Mouse (Mus musculus): ENCODE data around the gene Map3k20. TPM values are rescaled to one million over a fixed set of nuclear protein-coding genes. Genes with fewer than 3 reads are reported as not detected.
A peak's percentile ranks its signal among the peaks of the same experiment; 100 is the strongest.

Map3k20 gene
- total RNA-seq, 2 experiments from 2014 or later, result 18.7 to 37.1 TPM

- ATAC-seq (replicated peaks; ENCODE audit: low FRiP score, poor library complexity, severe bottlenecking), result no peak
Observed at GRCm38 (mm10) chr2:72278247-72278873, 7.1 kb upstream of the Map3k20 start.

- no peak for ATAC-seq (replicated peaks; ENCODE audit: low FRiP score, poor library complexity, severe bottlenecking)
Observed at GRCm38 (mm10) chr2:72280524-72280923, 4.9 kb upstream of the Map3k20 start.

DNA sequence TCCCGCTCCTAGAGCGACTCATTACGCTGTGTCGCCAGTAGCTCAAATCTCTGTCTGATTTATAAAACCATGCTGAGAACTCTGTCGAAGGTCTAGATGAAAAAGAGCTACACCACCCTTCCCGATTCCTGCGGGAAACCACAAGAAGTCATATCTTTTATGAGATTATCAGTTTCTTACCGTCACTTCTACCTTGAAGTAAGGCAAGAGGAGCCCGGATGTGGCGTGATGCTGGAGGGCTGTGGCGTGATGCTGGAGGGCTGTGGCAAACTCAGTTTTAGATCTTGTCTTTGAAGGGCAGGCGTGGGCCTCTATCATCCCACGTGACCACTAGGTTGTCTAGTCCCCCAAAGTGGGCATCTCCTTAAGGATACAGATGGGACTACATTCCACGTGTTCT is 3.5 kb upstream of the Map3k20 start:
- no peak for ATAC-seq (replicated peaks; ENCODE audit: low FRiP score, poor library complexity, severe bottlenecking)

- ATAC-seq (replicated peaks; ENCODE audit: low FRiP score, poor library complexity, severe bottlenecking), result no peak
Observed at GRCm38 (mm10) chr2:72282733-72283132, 2.7 kb upstream of the Map3k20 start.

GRCm38 (mm10) chr2:72284689-72285088 is 748 bp upstream of the Map3k20 start:
- no peak for ATAC-seq (replicated peaks; ENCODE audit: low FRiP score, poor library complexity, severe bottlenecking)

GRCm38 (mm10) chr2:72285888-72286661 is 638 bp downstream of the Map3k20 start:
- ATAC-seq (replicated peaks; ENCODE audit: low FRiP score, poor library complexity, severe bottlenecking), result 0 out of 2 replicates have a peak, but pooled peaks have one; percentile 23

DNA sequence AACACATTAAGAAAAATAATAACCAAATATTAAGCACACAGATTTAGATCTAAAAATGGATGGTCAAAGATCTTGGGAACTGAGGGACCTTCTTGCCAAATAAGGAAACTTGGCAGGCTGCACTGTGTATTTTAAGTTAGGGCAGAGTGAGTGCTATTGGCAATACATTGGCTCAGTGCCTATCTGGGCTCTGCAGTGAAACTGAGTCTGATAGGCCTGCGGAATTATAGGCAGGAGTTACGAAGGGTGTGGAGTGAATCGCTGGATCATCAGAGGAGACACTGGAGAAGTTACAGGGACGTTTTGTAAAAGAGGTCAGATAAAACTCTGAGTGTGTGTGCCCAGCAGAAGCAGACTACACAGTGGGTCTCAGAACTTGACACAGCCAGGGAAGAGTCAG is 1.7 kb downstream of the Map3k20 start:
- peak; percentile 90 for ATAC-seq (replicated peaks; ENCODE audit: low FRiP score, poor library complexity, severe bottlenecking)

DNA sequence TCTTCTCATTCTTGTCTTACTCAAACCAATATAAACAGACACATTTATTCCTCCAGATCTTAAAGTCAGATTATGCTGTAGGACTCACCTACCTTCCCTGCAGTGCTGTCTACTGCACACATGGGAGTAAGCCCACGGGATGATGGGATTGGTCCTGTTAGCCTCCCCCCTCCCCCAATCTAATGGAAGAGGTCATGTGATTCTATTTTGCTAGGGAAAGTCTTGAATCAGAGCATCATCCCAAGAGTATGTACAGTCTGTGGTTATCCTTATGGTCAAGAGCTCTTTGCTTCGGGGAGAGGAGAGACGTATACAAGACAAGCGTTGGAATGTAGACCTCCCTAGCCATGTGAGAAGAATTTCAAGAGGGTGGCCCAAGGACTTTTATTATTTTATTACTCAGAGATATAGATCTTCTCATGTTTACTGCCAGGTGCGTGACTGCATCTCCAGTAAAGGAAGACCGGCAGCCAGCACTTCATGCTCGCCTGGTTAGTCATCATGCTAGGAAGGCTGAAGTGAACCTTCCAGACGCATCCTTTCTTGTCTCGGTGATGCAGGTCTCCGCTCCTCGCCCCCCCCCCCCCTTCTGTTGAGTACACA is 3.6 kb downstream of the Map3k20 start:
- ATAC-seq (replicated peaks; ENCODE audit: low FRiP score, poor library complexity, severe bottlenecking), result no peak

DNA sequence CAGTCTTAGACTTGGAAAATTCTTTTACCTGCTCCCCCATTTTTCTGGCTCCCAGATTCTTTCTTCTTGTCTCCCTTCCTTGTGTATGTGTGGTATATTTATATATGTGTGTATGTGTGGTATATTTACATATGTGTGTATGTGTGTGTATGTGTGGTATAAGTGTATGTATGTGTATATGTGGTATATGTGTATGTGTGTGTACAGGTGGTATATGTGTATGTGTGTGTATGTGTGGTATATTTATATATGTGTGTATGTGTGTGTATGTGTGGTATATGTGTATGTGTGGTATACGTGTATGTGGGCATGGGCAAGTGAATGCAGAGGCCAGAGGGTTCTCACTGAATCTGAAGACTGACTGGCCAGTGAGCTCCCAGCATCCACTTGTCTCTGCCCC is 5.7 kb downstream of the Map3k20 start:
- ATAC-seq (replicated peaks; ENCODE audit: low FRiP score, poor library complexity, severe bottlenecking), result no peak

GRCm38 (mm10) chr2:72292573-72292972 is 7.1 kb downstream of the Map3k20 start:
- no peak for ATAC-seq (replicated peaks; ENCODE audit: low FRiP score, poor library complexity, severe bottlenecking)

GRCm38 (mm10) chr2:72294994-72295393 is 9.6 kb downstream of the Map3k20 start:
- no peak for ATAC-seq (replicated peaks; ENCODE audit: low FRiP score, poor library complexity, severe bottlenecking)

- no peak for ATAC-seq (replicated peaks; ENCODE audit: low FRiP score, poor library complexity, severe bottlenecking)
Observed at GRCm38 (mm10) chr2:72296984-72297715, 11.7 kb downstream of the Map3k20 start.

DNA sequence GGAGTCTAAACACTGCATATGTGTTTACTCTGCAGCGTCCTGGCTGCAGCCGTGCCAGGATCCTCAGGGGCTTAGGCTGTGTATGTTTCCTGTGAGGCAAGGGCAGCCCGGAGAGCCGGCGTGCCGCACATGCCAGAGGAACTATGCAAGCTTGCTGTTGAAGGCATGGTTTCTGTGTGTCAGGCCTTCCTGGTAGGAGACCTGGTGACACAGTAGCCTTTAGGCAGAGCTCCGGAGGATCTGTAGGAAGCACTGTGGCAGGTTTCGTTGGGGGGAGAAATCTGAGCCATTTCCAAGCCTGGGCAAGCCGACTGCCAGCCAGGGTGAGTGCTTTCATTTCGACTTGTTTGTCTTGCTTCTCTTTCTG is 12.3 kb downstream of the Map3k20 start:
- ATAC-seq (replicated peaks; ENCODE audit: low FRiP score, poor library complexity, severe bottlenecking), result no peak

DNA sequence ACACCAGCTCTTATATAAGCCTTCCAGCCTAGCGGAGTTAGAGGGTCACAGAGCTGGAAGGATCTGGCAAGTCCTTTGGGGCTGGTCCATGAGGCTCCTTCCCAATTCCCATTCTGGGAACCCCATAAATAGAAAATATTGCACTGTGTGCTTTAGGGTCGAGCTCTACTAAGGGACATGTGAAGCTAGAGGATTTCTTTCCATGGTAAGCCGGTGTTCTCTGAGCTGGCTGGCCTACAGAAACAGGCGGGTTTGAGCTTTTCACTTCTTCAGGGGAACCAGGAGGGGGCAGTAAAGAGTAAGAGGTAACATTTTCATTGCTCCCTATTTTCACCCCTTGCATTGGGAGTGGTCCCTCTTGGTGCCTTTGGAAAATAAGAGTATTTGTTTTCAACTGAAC is 13.0 kb downstream of the Map3k20 start:
- ATAC-seq (replicated peaks; ENCODE audit: low FRiP score, poor library complexity, severe bottlenecking), result peak; percentile 68

DNA sequence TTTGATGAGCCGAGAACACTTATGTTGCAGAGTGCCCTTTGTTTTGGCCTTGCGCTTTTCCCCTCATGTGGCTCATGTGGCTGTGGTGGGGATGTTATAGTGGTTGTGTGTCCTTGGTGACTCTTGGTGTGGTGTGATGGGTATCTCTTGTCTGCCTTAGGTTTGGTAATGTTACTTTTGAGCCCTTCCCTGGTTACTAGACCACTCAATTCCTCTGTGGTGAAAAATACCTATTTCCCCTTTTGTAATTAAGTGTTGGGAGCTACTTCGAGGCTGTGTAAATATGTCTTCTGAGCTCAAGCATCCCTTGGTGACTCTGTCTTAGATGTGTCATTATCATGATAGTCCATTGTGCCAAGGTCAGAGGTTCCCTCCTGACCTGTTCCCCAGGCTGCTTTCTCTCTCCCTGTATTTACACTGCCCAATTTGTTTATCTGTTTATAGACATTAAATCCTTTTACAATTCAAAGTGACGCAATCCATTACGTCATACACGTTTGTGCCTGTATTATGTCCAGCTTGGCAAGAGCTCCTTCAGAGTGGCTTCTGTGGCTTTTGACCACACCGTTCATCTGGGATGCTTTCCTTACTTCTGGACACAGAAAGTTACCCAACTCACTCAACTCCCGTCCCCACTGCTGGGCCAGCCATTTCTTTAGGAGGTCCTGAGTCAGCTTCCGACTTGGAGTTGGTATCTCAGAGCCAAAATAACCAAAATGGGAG is 15.9 kb downstream of the Map3k20 start:
- ATAC-seq (replicated peaks; ENCODE audit: low FRiP score, poor library complexity, severe bottlenecking), result no peak

DNA sequence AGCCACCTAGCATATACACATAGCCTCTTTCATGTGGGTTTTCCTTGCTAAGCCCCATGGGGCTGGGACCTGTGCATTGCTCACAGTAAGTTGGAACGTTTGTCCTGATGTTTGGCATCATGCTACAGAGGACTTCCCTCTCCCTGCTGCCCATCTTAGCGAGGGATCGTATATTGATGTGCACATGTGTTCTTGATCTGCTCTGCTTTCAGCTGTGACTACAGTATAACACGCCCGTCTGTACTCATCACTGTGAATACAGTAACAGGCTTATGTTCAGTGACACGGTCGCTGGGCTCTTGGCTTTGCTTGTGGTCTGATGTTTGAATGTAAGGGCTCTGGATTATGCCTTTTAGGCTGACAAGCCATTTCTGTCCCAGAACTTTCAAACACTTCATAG is 20.3 kb downstream of the Map3k20 start:
- no peak for ATAC-seq (replicated peaks; ENCODE audit: low FRiP score, poor library complexity, severe bottlenecking)

DNA sequence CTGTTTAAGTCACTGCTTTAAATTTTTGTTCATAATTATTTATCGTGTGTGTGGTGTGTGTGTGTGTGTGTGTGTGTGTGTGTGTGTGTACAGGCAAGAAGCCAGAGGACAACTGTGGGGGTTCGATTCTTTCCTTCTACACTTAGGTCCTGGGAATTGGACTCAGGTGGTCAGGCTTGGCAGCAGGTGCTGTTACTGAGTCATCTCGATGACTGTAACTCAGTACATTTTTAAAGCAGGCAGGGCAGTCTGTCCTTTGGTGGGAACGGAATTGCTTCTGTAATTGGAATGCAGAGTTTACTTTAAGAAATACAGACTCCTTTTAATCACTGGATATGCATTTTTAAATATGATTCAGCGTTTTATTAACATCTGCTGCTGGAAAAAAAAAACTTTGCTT is 22.9 kb downstream of the Map3k20 start:
- no peak for ATAC-seq (replicated peaks; ENCODE audit: low FRiP score, poor library complexity, severe bottlenecking)

DNA sequence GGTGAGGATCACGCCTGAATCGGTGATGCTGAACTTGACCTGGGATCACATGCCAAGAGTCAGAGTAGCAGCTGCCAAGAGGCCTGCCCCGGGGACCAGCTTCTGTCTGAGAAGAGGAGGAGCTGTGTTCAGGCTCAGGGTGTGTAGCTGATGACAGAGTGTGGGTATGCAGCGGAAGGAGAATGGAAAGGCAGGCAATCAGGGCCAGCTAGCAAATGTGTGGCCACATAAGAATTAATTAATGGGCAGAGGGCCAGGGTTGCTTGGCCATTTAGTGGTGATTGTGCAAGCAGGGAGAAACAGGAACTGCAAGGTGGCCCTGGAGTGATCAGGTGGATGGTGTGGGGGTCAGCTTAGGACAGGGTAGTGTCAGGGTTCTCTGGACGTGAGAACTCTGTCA is 23.5 kb downstream of the Map3k20 start:
- ATAC-seq (replicated peaks; ENCODE audit: low FRiP score, poor library complexity, severe bottlenecking), result no peak

- no peak for ATAC-seq (replicated peaks; ENCODE audit: low FRiP score, poor library complexity, severe bottlenecking)
Observed at GRCm38 (mm10) chr2:72311486-72311885, 26.0 kb downstream of the Map3k20 start.

DNA sequence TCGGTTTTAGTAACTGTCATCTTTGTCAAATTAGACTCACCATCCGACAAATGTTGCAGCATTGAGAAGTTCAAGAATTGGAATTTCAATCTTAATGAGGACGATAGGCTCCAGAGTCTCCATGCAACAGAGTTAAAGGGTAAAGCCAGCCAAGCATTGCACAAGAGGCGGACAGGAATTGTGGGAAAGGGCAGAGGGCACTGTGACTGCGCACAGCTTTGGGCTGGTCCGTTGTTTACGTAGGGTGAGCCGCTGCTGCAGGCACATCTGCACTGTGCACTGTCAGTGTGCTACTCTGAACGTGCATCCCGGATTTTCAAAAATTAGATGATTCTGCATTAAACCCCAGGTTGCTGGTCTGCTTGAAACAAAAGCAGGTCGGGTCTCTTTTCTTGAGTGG is 27.9 kb downstream of the Map3k20 start:
- no peak for ATAC-seq (replicated peaks; ENCODE audit: low FRiP score, poor library complexity, severe bottlenecking)

Measured in erythroblast, adult 5-6 weeks (primary cell).